Mouse (Mus musculus) embryo, embryonic 9.5 days (tissue): ENCODE data around the gene Rbm38.

ENCODE experiments used
- DNase-seq: peaks from one replicate; pipeline ENCODE4 v3.0.0-alpha.2; 2017; ENCODE audit errors: extremely low spot score

Gene Rbm38

DNA sequence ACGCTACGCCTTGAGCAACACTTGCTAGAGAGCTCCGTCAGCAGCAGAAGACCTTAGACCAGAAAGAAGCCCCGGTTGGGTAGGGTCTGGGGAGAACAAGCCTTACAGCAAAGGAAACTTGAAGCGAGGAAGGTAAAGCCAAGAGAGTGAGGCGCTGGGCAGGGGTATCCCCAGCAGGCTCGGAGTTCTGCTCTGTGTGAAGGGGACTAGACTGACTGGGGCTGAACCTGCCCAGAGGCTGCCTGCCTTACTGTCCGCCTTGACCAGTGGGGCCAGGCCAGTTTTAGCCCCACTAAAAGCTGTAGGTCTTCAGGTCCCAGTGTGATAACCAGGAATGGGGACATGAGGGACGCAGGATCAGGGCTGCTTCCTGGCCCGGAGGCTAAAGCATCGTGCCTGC lies at the start of gene Rbm38:
Rbm38 (plus strand) TSS at position 69 of the 400 bp plus-strand sequence.
- no peak for DNase-seq

DNA sequence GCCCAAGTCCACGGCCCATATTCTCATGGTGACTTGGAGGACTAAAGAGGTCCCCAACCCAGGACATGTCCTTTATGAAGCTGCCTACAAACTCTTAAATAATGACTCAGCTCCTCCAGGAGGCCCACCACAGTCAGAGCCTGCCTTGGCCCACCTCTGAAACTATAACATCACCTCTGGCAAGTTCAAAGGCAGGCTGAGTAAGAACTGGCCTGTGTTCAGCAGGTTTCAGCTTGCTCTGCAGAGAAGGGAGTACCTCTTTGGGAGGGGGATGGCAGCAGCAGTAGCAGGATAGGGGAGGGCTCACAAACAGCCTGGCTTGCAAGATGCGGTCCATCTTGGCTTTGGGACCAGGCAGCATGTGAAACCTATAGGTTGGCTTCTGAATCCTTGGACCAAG lies 48.4 kb upstream of the Rbm38 start:
- no peak for DNase-seq

DNA sequence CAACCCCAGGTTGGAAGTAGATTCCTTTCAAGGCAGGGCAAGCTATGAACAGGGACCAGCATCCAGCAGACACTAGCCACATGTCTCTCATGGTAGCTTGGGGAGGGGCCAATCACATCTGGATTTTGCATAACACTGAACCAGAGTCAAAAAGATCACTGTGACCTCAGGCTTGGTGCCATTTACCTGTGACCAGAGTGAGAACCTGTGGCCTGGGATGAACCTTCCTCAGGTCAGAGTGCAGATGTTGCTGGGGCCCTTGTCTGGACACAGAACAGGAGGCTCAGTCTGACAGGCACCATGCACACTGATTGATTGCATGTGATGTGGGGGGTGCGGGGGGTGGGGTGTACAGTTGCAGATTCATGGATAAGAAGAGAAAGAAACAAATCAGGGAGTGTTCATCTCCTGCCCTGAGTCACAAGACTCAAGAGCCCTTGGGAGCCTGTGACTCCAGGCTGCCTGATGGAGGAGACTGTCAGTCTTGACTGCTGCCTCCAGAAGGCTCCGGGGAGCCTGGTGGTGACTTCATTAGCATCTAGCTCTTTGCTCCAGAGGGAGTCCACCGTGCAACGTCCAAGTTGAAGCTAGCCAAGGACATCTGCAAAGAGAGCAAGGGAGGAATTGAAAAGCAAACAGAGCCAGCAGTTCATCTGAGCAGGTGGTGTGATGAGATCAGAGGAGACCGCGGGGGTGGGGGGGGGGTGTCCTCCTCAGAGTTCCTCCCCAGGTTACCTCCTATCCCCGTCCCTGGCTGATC lies 46.3 kb upstream of the Rbm38 start:
- no peak for DNase-seq

DNA sequence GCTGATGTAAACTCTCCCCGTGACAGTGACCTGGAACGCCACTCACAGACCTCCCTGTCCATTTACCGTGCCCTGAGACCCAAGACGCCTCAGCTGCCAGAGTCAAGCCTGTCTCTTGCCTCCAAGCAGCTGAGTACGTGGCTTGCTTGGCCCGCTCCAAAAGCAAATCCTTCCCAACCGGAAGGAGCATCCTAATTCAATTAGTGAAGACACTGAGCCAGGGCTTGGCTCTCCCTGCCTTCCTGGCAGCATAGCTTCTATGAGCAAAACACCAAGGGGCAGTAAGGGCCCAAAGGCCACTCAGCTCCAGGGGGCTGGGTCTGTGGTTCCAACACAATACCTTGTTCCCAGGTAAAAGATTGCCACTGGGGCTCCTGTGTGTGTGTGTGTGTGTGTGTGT lies 45.6 kb upstream of the Rbm38 start:
- no peak for DNase-seq

DNA sequence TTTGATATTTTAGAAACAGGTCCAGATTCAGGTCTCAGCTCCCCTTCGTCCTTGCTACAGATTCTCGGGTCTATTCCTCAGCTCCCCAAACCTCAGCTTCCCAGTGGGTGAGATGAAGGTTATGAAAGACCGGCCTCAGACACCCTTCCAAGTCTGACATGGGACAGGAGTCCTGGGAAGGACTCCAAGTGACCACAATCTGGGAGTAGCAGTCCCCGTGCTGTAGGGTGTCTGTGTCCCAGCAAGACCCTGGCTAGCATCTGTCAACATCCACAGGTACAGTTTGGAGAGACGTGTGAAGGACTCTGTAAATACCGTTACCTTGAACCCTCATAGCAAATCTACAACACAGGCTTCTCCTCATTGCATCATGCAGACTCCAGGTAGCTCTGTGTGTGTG lies 45.1 kb upstream of the Rbm38 start:
- DNase-seq: no peak

- DNase-seq: no peak
Observed at GRCm38 (mm10) chr2:172976661-172977238, 43.5 kb upstream of the Rbm38 start.

- peak; percentile 40 for DNase-seq
Observed at GRCm38 (mm10) chr2:172977409-172978130, 42.7 kb upstream of the Rbm38 start, which contains the start of gene Spo11. Gene Spo11 (plus strand): TSS chr2:172977700.

DNA sequence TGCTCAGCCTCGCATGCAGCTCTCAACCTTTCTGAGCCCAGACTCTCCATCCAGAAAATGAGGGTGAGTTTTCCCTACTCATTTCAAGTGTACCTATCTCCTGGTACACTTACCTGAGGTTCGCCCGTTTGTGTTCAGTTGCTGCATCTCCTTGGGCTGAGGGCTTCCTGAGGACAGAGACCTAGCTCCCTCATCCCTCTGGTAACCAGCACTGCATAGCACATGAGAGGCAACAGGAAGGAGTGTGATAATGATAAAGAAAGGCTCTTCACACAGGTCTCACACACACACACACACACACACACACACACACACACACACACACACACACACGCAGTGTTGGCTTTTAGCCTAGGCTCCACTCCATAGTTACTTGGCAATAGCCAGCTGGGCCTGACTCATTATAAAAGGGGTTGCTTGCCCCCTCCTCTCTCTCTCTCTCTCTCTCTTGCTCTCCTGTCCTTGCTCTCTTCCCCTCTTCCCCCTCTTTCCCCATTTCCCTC lies 42.1 kb upstream of the Rbm38 start:
- no peak for DNase-seq

DNA sequence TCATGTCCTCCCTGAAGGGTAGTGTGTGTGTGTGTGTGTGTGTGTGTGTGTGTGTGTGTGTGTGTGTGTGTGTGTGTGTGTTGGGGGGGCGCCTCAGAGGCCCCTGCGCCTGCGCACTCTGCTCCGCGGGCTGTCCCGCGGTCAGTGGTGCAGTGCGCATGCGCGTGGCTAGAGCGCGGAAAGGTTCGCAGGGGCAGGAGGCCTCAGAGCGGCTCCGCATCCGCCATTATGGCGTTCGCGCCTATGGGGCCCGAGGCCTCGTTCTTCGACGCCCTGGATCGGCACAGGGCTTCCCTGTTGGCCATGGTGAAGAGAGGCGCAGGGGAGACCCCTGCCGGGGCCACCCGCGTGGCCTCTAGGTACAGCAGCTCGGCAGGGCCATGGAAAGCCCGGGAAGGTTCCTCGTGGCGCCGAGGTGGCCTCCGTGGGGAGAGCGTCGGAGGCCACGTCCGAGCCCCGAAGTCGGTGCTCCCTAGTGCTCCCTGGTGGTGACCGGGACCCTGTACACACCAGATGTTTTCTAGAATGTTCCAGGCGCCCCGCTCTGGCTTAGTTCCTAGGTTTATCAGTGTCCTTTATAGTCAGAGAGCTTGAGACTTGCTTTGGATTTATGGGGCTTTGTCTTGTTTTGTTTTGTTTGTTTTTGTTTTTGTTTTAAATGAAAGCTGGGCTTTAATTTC lies 40.5 kb upstream of the Rbm38 start:
- no peak for DNase-seq

GRCm38 (mm10) chr2:172982776-172983561 lies 37.3 kb upstream of the Rbm38 start:
- no peak for DNase-seq

- DNase-seq: no peak
Observed at GRCm38 (mm10) chr2:172990161-172990560, 30.1 kb upstream of the Rbm38 start.

DNA sequence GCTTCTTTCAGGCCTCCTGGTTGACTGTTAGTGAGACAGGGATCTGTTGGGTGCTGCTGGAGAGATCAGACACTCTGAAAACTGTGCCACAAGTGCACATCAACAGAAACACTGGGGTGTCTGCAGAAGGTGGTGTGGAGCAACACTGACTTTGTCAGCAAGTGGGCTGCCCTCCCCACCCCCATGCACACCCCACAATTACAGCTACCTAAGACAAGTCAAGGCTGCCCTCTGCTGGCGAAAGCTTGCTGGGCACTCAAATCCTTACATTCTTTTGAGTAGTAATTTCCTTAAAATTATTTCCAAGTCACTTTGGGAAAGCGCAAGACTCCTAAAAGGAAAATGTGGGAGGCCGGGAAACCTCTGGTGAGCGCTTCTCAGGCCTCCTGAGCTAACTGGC lies 24.1 kb upstream of the Rbm38 start:
- DNase-seq: peak; percentile 73

DNA sequence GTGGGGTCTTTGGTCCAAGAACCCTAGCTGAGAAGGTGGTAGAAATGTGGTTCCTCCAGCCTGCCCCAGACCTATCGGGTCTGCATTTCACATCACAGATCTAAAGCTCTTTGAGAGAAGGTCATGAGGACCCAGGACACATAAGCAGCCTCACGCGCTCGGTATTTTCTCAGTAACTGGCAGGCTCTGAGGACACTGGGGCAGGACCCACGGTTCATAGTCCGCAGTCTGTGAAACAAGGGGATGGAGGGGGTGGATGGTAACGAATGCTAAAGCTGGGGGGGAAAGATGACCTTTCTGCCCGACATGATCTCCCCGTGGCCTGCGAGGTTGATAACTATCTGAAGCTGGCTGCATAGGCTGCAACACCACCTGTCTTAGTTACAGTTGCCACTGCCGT lies 22.6 kb upstream of the Rbm38 start:
- DNase-seq: no peak

DNA sequence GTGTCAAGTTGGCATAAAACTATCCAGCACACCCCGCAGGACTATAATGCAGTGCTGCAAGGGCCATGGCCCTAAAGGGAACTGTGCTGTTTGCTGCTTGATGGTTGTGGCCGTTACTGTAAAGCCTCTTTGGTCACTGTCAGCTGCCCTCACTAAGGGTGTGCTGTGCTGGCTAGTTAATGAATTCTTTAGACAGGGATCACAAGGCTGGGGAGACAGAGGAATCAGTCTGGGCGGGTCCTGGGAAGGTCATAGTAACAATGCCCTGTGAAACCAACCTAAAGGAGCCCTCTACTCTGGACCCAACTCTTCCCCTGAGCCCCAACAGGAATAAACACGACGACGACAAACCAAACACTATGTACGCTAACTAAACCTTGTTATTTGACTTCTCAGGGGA lies 21.8 kb upstream of the Rbm38 start:
- no peak for DNase-seq

DNA sequence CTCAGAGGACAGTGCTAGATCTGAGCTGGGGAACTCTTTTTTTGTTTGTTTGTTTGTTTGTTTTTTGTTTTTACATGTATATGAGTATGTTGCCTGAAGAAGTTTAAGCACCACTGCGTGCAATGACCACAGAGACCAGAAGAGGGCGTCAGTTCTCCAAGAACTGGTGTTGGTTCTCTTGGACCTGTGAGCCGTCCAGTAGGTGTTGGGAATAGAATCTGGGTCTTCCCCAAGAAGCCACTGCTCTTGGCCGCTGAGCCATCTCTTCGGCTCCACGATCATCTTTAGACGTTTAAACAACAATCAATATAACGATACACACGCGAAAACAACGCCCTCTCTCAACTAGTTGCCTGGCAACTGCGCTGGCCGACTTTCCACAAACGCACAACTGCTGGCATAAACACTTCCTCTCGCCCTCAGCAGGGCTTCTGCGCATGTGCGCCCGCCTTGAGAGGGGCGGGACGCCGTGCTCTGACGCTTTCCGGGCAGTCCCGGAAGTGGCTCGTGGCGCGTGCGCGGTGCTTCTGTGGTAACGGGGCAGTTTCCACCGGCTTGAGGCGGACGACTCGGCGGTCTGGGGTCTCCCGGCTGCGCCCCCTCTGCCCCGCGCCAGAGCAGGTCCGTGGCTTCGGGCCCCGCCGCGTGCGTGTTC lies 20.5 kb upstream of the Rbm38 start, which contains the start of gene Rae1:
Rae1 (plus strand) TSS at position 488 of the 655 bp plus-strand sequence.
- DNase-seq: peak; percentile 99

- no peak for DNase-seq
Observed at GRCm38 (mm10) chr2:173000285-173000652, 20.0 kb upstream of the Rbm38 start.

DNA sequence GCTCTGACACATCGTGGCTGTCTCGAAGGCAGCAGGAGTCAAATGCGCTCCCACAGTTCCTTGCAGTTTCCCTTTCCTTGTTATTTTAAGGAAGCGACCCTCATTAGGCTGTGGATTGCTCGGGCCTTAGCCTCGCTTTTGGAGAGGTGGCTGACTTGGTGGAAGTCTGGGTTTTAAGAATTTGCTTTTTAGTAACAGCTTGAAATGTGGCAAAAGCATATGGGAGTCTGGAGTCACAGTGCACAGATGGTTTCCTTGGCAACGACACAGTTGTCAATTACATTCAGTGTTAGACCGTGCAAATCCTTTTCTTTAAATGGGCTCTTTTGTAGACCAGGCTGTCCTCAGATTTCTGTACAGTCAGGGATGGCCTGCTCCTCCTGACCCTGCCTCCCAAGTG lies 19.4 kb upstream of the Rbm38 start:
- no peak for DNase-seq

DNA sequence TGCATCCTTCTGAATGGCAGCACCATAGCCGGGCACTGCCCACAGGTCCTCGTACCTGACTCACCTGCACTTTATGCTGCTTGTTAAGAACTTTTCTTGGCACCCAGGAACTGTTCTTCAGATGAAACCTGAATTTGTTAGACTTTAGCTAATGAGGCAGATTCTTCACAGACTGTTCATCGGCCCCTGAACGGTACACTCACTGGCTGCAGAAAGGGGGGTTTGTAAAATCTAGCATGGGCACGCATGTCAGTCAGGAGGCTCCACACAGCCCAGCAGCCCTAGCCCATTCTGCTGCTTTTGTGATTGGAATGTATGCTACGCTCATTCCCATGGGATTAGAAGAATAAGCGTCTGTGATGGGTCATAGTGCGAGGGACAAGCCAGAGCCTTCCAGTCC lies 16.6 kb upstream of the Rbm38 start:
- DNase-seq: no peak

GRCm38 (mm10) chr2:173010220-173010717 lies 10.0 kb upstream of the Rbm38 start:
- no peak for DNase-seq

- no peak for DNase-seq
Observed at GRCm38 (mm10) chr2:173011440-173011839, 8.9 kb upstream of the Rbm38 start.
